Mouse (Mus musculus): ENCODE results near the gene Rpgrip1l. TPM values are rescaled to one million over a fixed set of nuclear protein-coding genes. Genes with fewer than 3 reads are reported as not detected.

The Rpgrip1l gene
- polyA plus RNA-seq, 1 experiment from 2014 or later, result 16.5 TPM

- no peaks in the 10 kb centered on the region for H3K27me3 ChIP-seq (ENCODE audit: control insufficient read depth, insufficient read depth, low read length)
- no peak for ATAC-seq (ENCODE audit: low read depth)
- no peaks in the 10 kb centered on the region for H3K9me3 ChIP-seq (ENCODE audit: control insufficient read depth, low read length)
- H3K9ac ChIP-seq (replicated peaks; ENCODE audit: low read depth, low read length), result no peak overlapping the region
- no peak overlapping the region for H3K4me3 ChIP-seq (ENCODE audit: low read depth, low read length)
- no peaks in the 10 kb centered on the region for H3K36me3 ChIP-seq (ENCODE audit: control insufficient read depth, insufficient read depth, low read length)
- H3K27ac ChIP-seq (ENCODE audit: low read depth, low read length), result no peak overlapping the region
- H3K4me2 ChIP-seq (ENCODE audit: low read depth, low read length), result no peak overlapping the region
- H3K4me1 ChIP-seq (ENCODE audit: control insufficient read depth, insufficient read depth, low read length), result no peaks in the 10 kb centered on the region
Observed at GRCm38 (mm10) chr8:91264564-91264963, 48.5 kb downstream of the Rpgrip1l start.

DNA sequence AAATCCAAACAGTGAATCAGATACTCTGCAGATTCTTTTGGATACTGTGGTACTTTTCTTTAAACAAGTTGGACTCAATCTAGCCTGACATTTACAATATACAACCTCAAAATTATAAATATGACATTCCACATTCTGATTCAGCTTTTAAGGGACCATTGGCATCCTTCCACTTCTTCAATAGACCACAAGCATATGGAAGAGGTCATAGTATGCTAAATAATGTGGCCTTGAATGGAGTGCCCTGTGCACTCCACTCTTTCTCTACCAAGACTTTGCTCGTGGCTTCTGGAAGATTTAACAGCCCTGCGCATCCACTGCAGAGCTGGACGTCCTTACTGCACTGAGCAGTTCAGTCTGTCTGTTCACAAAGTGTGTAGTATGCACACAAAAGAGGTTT is 49.1 kb downstream of the Rpgrip1l start:
- Histone ChIP-seq H3K9ac (replicated peaks; ENCODE audit: low read depth, low read length) (no peak overlapping the region), H3K4me3 (ENCODE audit: low read depth, low read length) (no peak overlapping the region), H3K27me3 (ENCODE audit: control insufficient read depth, insufficient read depth, low read length) (no peaks in the 10 kb centered on the region), H3K4me2 (ENCODE audit: low read depth, low read length) (no peak overlapping the region), H3K36me3 (ENCODE audit: control insufficient read depth, insufficient read depth, low read length) (no peaks in the 10 kb centered on the region), H3K9me3 (ENCODE audit: control insufficient read depth, low read length) (no peaks in the 10 kb centered on the region), H3K4me1 (ENCODE audit: control insufficient read depth, insufficient read depth, low read length) (no peaks in the 10 kb centered on the region), H3K27ac (ENCODE audit: low read depth, low read length) (no peak overlapping the region)
- 79% methylated on average over 3 of the region's 3 CpGs for WGBS
- ATAC-seq (ENCODE audit: low read depth), result no peak

DNA sequence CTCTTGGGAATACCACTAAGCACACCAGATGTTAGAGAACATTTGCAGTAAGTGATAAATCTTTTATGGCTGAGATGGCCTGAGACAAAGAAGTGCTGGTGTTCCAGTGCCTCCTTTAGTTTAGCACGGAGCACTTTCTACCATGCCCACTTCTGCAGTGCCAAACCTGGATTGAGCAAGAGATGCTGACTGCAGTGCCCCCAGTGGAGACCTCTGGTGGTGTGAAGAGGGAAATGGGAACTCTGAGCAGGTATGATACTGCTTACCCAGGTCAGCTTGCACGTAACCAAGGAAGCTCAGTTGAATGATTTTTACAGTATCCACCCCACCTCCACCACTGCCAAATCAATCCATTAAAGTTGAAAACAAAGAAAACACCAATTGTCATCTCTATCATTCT is 51.5 kb downstream of the Rpgrip1l start:
- Histone ChIP-seq H3K36me3 (ENCODE audit: control insufficient read depth, insufficient read depth, low read length) (no peaks in the 10 kb centered on the region), H3K9ac (replicated peaks; ENCODE audit: low read depth, low read length) (no peak overlapping the region), H3K4me1 (ENCODE audit: control insufficient read depth, insufficient read depth, low read length) (no peaks in the 10 kb centered on the region), H3K27me3 (ENCODE audit: control insufficient read depth, insufficient read depth, low read length) (no peaks in the 10 kb centered on the region), H3K4me2 (ENCODE audit: low read depth, low read length) (no peak overlapping the region), H3K27ac (ENCODE audit: low read depth, low read length) (no peak overlapping the region), H3K4me3 (ENCODE audit: low read depth, low read length) (no peak overlapping the region), H3K9me3 (ENCODE audit: control insufficient read depth, low read length) (no peaks in the 10 kb centered on the region)
- ATAC-seq (ENCODE audit: low read depth), result no peak
- 68% methylated on average over 2 of the region's 2 CpGs for WGBS

- Histone ChIP-seq H3K4me3 (ENCODE audit: low read depth, low read length) (no peak overlapping the region), H3K4me1 (ENCODE audit: control insufficient read depth, insufficient read depth, low read length) (no peaks in the 10 kb centered on the region), H3K4me2 (ENCODE audit: low read depth, low read length) (no peak overlapping the region), H3K9ac (replicated peaks; ENCODE audit: low read depth, low read length) (no peak overlapping the region), H3K27me3 (ENCODE audit: control insufficient read depth, insufficient read depth, low read length) (no peaks in the 10 kb centered on the region), H3K27ac (ENCODE audit: low read depth, low read length) (no peak overlapping the region), H3K36me3 (ENCODE audit: control insufficient read depth, insufficient read depth, low read length) (peaks cover 4% of the 10 kb centered on the region; the same call in 1 of the 2 replicates), H3K9me3 (ENCODE audit: control insufficient read depth, low read length) (no peaks in the 10 kb centered on the region)
- no peak for ATAC-seq (ENCODE audit: low read depth)
- 90% methylated on average over 6 of the region's 6 CpGs for WGBS
Observed at GRCm38 (mm10) chr8:91250966-91251365, 62.1 kb downstream of the Rpgrip1l start.

GRCm38 (mm10) chr8:91249758-91250466 is 63.1 kb downstream of the Rpgrip1l start:
- Histone ChIP-seq H3K4me2 (ENCODE audit: low read depth, low read length) (no peak overlapping the region), H3K27me3 (ENCODE audit: control insufficient read depth, insufficient read depth, low read length) (no peaks in the 10 kb centered on the region), H3K4me1 (ENCODE audit: control insufficient read depth, insufficient read depth, low read length) (no peaks in the 10 kb centered on the region), H3K4me3 (ENCODE audit: low read depth, low read length) (no peak overlapping the region), H3K27ac (ENCODE audit: low read depth, low read length) (no peak overlapping the region), H3K36me3 (ENCODE audit: control insufficient read depth, insufficient read depth, low read length) (peaks cover 4% of the 10 kb centered on the region; the same call in 1 of the 2 replicates), H3K9ac (replicated peaks; ENCODE audit: low read depth, low read length) (no peak overlapping the region), H3K9me3 (ENCODE audit: control insufficient read depth, low read length) (no peaks in the 10 kb centered on the region)
- ATAC-seq (ENCODE audit: low read depth), result no peak
- 95% methylated on average over 9 of the region's 9 CpGs for WGBS

DNA sequence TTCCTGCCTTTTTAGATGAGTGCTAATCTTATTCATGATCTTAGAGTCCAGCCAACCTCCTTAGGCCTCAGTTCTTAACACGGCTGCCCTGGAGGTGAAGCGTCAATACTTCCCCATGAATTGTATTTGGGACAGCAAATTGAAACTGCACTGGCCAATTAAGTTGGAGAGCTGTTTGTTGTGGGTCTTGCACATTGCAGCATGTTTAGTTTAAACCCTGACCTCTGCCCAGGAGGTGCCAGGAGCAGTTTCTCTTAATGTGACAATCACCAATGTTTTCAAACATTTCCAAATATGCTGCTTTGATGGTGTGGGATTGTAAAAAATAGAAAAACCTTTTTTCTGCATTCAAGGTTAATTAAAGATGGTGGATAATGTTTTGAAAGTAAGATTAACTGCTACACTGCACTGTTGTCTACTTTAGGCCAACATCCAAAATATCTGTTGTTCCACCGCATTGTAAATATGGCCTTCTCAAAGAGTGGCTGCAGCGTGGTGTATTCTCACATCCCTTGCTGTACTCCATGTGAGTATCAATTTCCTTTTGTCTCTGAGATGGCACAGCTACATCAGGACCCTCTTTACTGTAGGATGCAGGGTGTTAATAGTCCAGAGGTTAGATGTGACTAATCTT is 67.1 kb downstream of the Rpgrip1l start:
- Histone ChIP-seq H3K4me2 (ENCODE audit: low read depth, low read length) (no peak overlapping the region), H3K27ac (ENCODE audit: low read depth, low read length) (no peak overlapping the region), H3K9me3 (ENCODE audit: control insufficient read depth, low read length) (no peaks in the 10 kb centered on the region), H3K27me3 (ENCODE audit: control insufficient read depth, insufficient read depth, low read length) (no peaks in the 10 kb centered on the region), H3K4me1 (ENCODE audit: control insufficient read depth, insufficient read depth, low read length) (no peaks in the 10 kb centered on the region), H3K9ac (replicated peaks; ENCODE audit: low read depth, low read length) (no peak overlapping the region), H3K36me3 (ENCODE audit: control insufficient read depth, insufficient read depth, low read length) (peaks cover 4% of the 10 kb centered on the region; the same call in 1 of the 2 replicates), H3K4me3 (ENCODE audit: low read depth, low read length) (no peak overlapping the region)
- WGBS, result 85% methylated on average over 4 of the region's 4 CpGs
- no peak for ATAC-seq (ENCODE audit: low read depth)

GRCm38 (mm10) chr8:91242721-91243120 is 70.3 kb downstream of the Rpgrip1l start:
- H3K36me3 ChIP-seq (ENCODE audit: control insufficient read depth, insufficient read depth, low read length), result no peaks in the 10 kb centered on the region
- H3K4me1 ChIP-seq (ENCODE audit: control insufficient read depth, insufficient read depth, low read length), result no peaks in the 10 kb centered on the region
- H3K27ac ChIP-seq (ENCODE audit: low read depth, low read length), result no peak overlapping the region
- H3K27me3 ChIP-seq (ENCODE audit: control insufficient read depth, insufficient read depth, low read length), result no peaks in the 10 kb centered on the region
- WGBS, result 60% methylated on average over 1 of the region's 1 CpGs
- no peak for ATAC-seq (ENCODE audit: low read depth)
- no peaks in the 10 kb centered on the region for H3K9me3 ChIP-seq (ENCODE audit: control insufficient read depth, low read length)
- no peak overlapping the region for H3K4me2 ChIP-seq (ENCODE audit: low read depth, low read length)
- no peak overlapping the region for H3K4me3 ChIP-seq (ENCODE audit: low read depth, low read length)
- H3K9ac ChIP-seq (replicated peaks; ENCODE audit: low read depth, low read length), result no peak overlapping the region

DNA sequence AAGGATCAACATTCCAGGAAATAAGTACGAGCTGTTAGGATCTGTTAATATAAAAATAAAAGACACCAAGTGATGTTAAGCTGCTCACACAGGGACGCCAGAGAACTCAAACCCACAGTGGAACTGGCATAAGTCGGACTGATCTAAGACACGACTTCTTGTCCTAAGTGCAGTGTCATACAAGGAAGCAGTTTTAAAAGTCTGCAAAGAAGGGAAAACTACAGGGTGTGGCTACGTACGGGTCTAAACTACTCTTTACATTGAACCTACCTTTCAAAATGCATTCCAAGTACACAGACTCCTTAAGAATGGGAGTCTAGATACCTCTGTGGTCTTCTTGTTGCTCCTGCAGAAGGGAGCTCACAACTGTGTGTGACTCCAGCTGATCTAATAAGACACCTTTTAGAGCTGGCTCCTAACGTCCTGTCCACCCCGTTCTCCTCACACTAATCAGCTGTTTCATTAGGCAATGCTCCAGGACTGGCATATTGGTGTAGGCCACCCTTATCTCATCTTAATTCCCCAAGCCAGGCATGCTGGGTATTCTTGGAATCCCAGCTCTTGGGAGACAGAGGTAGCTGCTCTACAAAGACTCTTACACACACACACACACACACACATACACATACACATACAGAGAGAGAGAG is 71.1 kb downstream of the Rpgrip1l start:
- Histone ChIP-seq H3K36me3 (ENCODE audit: control insufficient read depth, insufficient read depth, low read length) (no peaks in the 10 kb centered on the region), H3K4me2 (ENCODE audit: low read depth, low read length) (no peak overlapping the region), H3K4me3 (ENCODE audit: low read depth, low read length) (no peak overlapping the region), H3K27ac (ENCODE audit: low read depth, low read length) (no peak overlapping the region), H3K4me1 (ENCODE audit: control insufficient read depth, insufficient read depth, low read length) (no peaks in the 10 kb centered on the region), H3K9me3 (ENCODE audit: control insufficient read depth, low read length) (no peaks in the 10 kb centered on the region), H3K27me3 (ENCODE audit: control insufficient read depth, insufficient read depth, low read length) (no peaks in the 10 kb centered on the region), H3K9ac (replicated peaks; ENCODE audit: low read depth, low read length) (no peak overlapping the region)
- WGBS, result 92% methylated on average over 8 of the region's 8 CpGs
- no peak for ATAC-seq (ENCODE audit: low read depth)

GRCm38 (mm10) chr8:91241371-91241770 is 71.7 kb downstream of the Rpgrip1l start:
- Histone ChIP-seq H3K27ac (ENCODE audit: low read depth, low read length) (no peak overlapping the region), H3K4me3 (ENCODE audit: low read depth, low read length) (no peak overlapping the region), H3K4me1 (ENCODE audit: control insufficient read depth, insufficient read depth, low read length) (no peaks in the 10 kb centered on the region), H3K9ac (replicated peaks; ENCODE audit: low read depth, low read length) (no peak overlapping the region), H3K36me3 (ENCODE audit: control insufficient read depth, insufficient read depth, low read length) (no peaks in the 10 kb centered on the region), H3K9me3 (ENCODE audit: control insufficient read depth, low read length) (no peaks in the 10 kb centered on the region), H3K27me3 (ENCODE audit: control insufficient read depth, insufficient read depth, low read length) (no peaks in the 10 kb centered on the region), H3K4me2 (ENCODE audit: low read depth, low read length) (no peak overlapping the region)
- ATAC-seq (ENCODE audit: low read depth), result no peak
- 58% methylated on average over 5 of the region's 5 CpGs for WGBS

All from neural tube, embryonic 14.5 days (tissue).